Mouse (Mus musculus) fibroblast of lung, adult 2 months (primary cell): ENCODE data around the gene Trim9.

Source experiments
- DNase-seq: peaks from one replicate; pipeline ENCODE4 v3.0.0-alpha.2; 2011; ENCODE audit warnings: low read depth

The Trim9 gene

GRCm38 (mm10) chr12:70212501-70212900 lies 134.9 kb downstream of the Trim9 start:
- no peak for DNase-seq

DNA sequence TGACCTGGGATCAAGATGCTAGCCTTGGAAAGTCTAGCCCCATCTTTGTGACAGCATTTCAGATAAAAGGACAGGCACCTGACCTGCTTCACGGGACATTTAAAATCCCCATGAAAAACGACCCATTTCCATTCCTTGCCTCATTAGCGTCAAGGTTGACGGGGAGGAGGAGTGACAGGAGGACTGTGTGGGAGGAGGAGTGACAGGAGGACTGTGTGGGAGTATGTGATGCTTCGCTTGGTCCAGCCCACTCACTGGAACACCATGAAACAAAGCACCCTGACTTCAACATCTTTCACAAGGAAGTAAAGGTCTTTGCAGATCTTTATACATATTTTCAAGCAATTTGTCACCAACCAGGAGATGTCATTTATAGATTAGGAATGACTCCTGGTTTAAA lies 139.2 kb downstream of the Trim9 start:
- no peak for DNase-seq

- DNase-seq, result no peak
Observed at GRCm38 (mm10) chr12:70204433-70204832, 143.0 kb downstream of the Trim9 start.

- no peak for DNase-seq
Observed at GRCm38 (mm10) chr12:70201926-70202529, 145.4 kb downstream of the Trim9 start.

DNA sequence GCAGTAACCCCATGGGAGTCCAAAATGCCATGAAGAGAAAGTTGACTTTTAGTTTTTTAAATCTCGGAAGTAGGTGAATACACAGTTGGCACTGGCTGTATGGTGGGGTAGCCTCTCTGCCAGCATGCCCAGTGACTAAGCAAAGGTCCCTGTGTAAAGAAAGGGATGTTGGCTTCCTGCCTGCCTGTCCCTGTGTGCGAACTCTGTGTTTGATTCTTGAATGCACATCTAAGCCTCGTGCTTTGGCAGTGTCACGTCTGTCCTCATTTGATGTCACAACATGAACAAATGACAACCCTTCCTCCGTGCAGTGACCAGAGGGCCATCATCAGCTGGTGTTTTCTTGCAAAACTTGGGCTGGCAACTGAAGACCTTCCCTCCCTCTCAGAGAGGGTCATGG lies 151.1 kb downstream of the Trim9 start:
- no peak for DNase-seq

- DNase-seq, result no peak
Observed at GRCm38 (mm10) chr12:70195426-70195825, 152.0 kb downstream of the Trim9 start.
